Mouse (Mus musculus): ENCODE measurements around the gene Rpusd3.

GRCm38 (mm10) chr6:113447639-113448038 is 28.5 kb upstream of the Rpusd3 start:
- TF ChIP-seq GATA1 (IDR thresholded peaks at IDR 0.05; ENCODE audit: borderline replicate concordance, low read length), result no peak
- no peak for TF ChIP-seq FLI1 (IDR thresholded peaks at IDR 0.05; ENCODE audit: low read length)

Measured in megakaryocyte, embryonic 14.5 days (primary cell).